Mouse (Mus musculus): ENCODE data around the gene Carnmt1. TPM values are rescaled to one million over a fixed set of nuclear protein-coding genes. Genes with fewer than 3 reads are reported as not detected.

Carnmt1 gene
- polyA plus RNA-seq, 1 experiment from 2014 or later = 14.7 TPM

DNA sequence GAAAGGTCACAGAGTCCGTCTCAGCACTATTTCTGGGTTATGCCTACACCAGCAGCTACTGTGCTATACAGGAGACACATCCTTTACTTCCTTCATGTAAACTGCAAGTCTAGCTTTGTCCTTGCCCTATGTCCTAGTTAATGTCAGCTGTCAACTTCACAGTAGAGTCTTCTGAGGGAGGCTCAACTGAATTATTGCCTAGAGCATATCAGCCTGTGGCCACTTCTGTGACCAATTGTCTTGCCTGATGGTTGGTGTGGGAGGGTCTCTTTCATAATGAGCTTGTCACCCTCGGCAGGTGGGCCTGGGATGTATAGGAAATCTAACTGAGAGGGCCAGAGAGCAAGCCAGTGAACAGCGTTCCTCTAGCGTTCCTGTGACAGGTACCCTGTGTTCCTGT lies 27.2 kb upstream of the Carnmt1 start:
- WGBS = 53% methylated on average over 4 of the region's 4 CpGs

DNA sequence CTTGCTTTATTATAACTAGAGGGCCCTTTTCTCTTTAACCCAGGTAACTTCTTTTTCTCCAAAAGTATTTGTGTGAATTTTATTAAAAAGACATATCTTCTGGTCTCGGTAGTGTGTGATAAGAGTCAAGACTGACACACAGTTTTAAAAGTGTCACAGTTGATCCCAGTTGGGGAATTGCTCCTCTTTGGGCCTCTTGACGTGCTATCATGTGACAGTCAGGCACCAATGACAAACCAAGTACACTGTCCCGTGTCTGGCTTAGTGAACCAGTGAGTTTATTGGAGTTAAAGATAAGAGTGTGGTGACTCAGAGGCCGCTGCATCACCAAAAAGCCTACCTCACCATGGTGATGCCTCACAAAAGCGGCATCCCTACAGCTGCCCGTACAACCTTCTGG lies 26.5 kb upstream of the Carnmt1 start:
- H3K36me3 ChIP-seq = no peaks in the 10 kb centered on the region
- ATAC-seq = no peak
- H3K9me3 ChIP-seq = no peaks in the 10 kb centered on the region
- no peaks in the 10 kb centered on the region for H3K27me3 ChIP-seq
- no peak overlapping the region for H3K27ac ChIP-seq
- no peak overlapping the region for H3K9ac ChIP-seq (replicated peaks)
- H3K4me1 ChIP-seq (replicated peaks) = peaks cover 3% of the 10 kb centered on the region; the same call in 1 of the 2 replicates
- WGBS = 86% methylated on average over 6 of the region's 6 CpGs
- H3K4me2 ChIP-seq (replicated peaks) = no peak overlapping the region
- H3K4me3 ChIP-seq (replicated peaks) = no peak overlapping the region

More for the DNA sequence above, 27.2 kb upstream of the Carnmt1 start:
- Histone ChIP-seq H3K4me2 (replicated peaks) (no peak overlapping the region), H3K27ac (no peak overlapping the region), H3K36me3 (no peaks in the 10 kb centered on the region), H3K9me3 (no peaks in the 10 kb centered on the region), H3K27me3 (no peaks in the 10 kb centered on the region), H3K9ac (replicated peaks) (no peak overlapping the region), H3K4me1 (replicated peaks) (peaks cover 3% of the 10 kb centered on the region; the same call in 1 of the 2 replicates), H3K4me3 (replicated peaks) (no peak overlapping the region)
- no peak for ATAC-seq

DNA sequence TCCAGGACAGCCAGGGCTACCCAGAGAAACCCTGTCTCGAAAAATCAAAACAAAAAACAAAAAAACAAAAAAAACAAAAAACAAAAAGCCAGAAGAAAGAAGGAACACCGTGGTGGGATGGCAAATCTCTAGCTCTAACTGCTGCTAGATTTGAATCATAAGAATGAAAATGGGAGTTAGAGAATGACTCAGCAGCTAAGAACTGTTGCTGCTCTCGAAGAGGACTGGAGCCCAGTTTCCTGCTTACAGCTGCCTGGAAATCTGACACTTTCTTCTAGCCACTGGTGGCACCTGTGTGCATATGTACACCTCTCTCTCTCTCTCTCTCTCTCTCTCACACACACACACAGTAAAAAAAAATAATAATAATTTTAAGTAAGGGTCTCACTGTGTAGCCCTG lies 24.2 kb upstream of the Carnmt1 start:
- 80% methylated on average over 3 of the region's 3 CpGs for WGBS
- H3K9me3 ChIP-seq = no peaks in the 10 kb centered on the region
- no peak overlapping the region for H3K4me3 ChIP-seq (replicated peaks)
- ATAC-seq = no peak
- H3K4me1 ChIP-seq (replicated peaks) = peaks cover 3% of the 10 kb centered on the region; the same call in 1 of the 2 replicates
- H3K4me2 ChIP-seq (replicated peaks) = no peak overlapping the region
- H3K9ac ChIP-seq (replicated peaks) = no peak overlapping the region
- no peaks in the 10 kb centered on the region for H3K36me3 ChIP-seq
- no peaks in the 10 kb centered on the region for H3K27me3 ChIP-seq
- H3K27ac ChIP-seq = no peak overlapping the region

DNA sequence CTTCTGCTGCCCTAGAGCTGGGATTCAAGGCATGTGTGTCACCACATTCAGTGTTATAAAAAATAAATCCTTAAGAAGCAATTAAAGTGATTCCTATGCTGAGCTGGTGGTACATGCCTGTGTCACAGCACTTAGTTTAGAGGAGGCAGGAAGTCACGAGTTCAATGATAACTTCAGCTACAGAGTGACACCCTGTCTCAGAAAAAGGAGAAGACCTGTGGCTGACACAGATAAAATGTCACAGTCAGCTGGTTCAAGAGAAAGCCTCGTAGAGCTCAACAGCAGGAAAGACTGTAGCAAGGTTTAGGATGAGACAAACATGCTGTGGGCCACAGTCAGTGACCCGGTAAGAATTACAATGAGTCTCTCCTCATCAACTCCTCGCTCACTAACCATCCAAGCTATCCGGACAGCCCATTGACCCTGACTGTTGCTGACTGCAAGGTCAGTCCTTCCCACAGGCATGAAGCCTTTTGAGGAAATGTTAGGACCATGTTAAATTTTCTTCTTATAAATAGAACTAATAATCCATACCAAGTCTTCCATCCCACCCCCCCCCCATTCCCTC lies 23.6 kb upstream of the Carnmt1 start:
- Histone ChIP-seq H3K27ac (no peak overlapping the region), H3K36me3 (no peaks in the 10 kb centered on the region), H3K4me2 (replicated peaks) (no peak overlapping the region), H3K9me3 (no peaks in the 10 kb centered on the region), H3K4me1 (replicated peaks) (peaks cover 3% of the 10 kb centered on the region; the same call in 1 of the 2 replicates), H3K4me3 (replicated peaks) (no peak overlapping the region), H3K27me3 (no peaks in the 10 kb centered on the region), H3K9ac (replicated peaks) (no peak overlapping the region)
- no peak for ATAC-seq
- 46% methylated on average over 5 of the region's 5 CpGs for WGBS

DNA sequence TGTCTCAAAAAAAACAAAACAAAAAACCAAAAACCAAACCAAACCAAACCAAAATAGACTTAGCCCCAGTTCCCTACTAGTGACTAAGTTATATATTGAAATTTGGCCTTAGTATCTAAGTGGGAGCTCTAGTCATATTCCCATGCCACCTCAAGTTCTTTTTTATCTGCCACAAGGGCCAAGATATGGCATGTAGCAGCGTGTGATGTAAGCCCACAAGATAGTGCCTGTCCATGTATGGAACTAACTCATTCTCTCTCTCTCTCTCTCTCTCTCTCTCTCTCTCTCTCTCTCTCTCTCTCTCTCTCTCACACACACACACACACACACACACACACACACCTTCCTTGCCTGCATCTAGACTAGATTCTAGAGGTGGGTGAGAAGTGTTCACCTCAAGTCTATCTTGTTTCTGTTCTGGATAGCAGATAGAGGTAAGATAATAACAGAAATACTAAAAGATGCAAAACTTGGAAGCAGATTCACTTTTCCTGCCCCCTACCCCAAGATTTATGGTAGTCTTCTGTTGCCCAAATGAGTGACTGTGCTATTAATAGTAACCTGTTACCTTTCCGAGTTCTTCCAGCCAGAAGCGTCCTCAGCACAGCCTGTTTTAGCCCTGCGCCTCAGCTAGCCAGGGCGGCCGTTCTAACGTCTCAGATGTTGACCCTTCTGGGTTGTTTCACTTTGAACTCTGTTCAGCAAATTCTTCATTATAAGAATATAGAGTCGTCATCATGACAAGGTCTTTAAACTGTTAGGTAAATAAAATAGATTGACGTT lies 22.6 kb upstream of the Carnmt1 start:
- no peak for ATAC-seq
- H3K27me3 ChIP-seq = no peaks in the 10 kb centered on the region
- H3K9ac ChIP-seq (replicated peaks) = no peak overlapping the region
- no peak overlapping the region for H3K4me3 ChIP-seq (replicated peaks)
- H3K4me1 ChIP-seq (replicated peaks) = peaks cover 3% of the 10 kb centered on the region; the same call in 1 of the 2 replicates
- H3K9me3 ChIP-seq = no peaks in the 10 kb centered on the region
- no peaks in the 10 kb centered on the region for H3K36me3 ChIP-seq
- no peak overlapping the region for H3K4me2 ChIP-seq (replicated peaks)
- 84% methylated on average over 9 of the region's 9 CpGs for WGBS
- no peak overlapping the region for H3K27ac ChIP-seq

DNA sequence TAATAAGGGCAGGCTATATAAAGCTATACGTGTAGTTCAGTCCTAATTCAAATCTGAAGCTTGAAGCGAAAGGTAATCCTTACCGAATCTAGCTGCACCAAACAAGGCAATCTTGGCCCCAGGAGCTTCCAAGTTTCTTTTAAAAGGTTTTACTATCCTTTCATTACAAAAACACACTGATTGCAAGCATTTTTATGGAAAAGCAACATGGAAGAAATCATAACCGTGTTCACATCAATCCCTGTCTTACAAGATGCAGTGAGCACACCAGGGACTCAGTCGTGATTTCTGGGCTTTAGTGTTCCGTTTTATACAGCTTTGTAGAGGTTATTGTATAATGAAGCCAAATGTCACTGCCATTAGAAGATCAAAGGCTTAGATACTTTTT lies 22.0 kb upstream of the Carnmt1 start:
- no peak overlapping the region for H3K4me3 ChIP-seq (replicated peaks)
- no peaks in the 10 kb centered on the region for H3K36me3 ChIP-seq
- no peak for ATAC-seq
- H3K4me2 ChIP-seq (replicated peaks) = no peak overlapping the region
- H3K9ac ChIP-seq (replicated peaks) = no peak overlapping the region
- H3K4me1 ChIP-seq (replicated peaks) = no peaks in the 10 kb centered on the region; the same call in 1 of the 2 replicates
- 89% methylated on average over 6 of the region's 6 CpGs for WGBS
- no peak overlapping the region for H3K27ac ChIP-seq
- H3K9me3 ChIP-seq = no peaks in the 10 kb centered on the region
- H3K27me3 ChIP-seq = no peaks in the 10 kb centered on the region

DNA sequence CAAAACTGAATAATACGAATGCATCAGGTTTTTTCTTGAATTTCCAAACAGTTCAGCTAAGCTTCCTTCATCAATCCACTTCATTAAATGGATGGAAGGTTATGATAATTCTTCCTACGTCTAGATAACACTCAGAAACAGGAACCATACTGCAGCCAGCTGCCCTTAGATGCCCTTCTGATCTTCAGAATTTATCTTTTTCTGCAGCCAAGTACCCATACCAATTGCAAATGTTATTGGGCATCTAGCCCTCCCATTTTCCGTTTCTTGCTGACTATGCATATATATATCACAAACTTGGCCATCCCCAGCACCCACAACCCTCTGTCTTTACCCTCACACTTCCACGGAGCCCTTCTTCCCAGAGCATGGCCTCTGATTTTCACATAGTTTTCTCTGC lies 20.6 kb upstream of the Carnmt1 start:
- Histone ChIP-seq H3K4me2 (replicated peaks) (no peak overlapping the region), H3K4me3 (replicated peaks) (no peak overlapping the region), H3K4me1 (replicated peaks) (no peaks in the 10 kb centered on the region), H3K36me3 (no peaks in the 10 kb centered on the region), H3K9ac (replicated peaks) (no peak overlapping the region), H3K9me3 (no peaks in the 10 kb centered on the region), H3K27ac (no peak overlapping the region), H3K27me3 (no peaks in the 10 kb centered on the region)
- no peak for ATAC-seq
- WGBS = 85% methylated on average over 4 of the region's 4 CpGs

DNA sequence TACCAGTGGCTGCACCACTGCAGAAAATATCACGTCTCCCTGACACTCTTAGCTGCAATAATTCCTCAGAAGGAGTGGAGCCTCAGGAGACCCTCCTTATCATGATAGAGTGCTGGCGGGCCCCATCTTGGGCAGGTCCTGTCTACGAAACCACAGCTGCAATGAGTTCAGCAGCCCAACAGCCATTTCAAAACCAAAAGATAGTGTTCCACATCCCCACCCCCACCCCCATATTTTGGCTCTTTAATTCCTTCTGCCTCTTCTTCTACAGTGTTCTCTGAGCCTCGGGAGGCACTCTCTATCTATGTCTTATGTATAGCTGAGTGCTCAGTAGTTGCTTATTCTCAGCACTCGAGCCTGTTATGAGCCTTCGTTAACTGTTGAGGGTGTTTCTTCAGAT lies 20.1 kb upstream of the Carnmt1 start:
- Histone ChIP-seq H3K36me3 (no peaks in the 10 kb centered on the region), H3K4me2 (replicated peaks) (no peak overlapping the region), H3K4me3 (replicated peaks) (no peak overlapping the region), H3K27ac (no peak overlapping the region), H3K9me3 (no peaks in the 10 kb centered on the region), H3K27me3 (no peaks in the 10 kb centered on the region), H3K9ac (replicated peaks) (no peak overlapping the region), H3K4me1 (replicated peaks) (no peaks in the 10 kb centered on the region)
- WGBS = 85% methylated on average over 6 of the region's 6 CpGs
- no peak for ATAC-seq

DNA sequence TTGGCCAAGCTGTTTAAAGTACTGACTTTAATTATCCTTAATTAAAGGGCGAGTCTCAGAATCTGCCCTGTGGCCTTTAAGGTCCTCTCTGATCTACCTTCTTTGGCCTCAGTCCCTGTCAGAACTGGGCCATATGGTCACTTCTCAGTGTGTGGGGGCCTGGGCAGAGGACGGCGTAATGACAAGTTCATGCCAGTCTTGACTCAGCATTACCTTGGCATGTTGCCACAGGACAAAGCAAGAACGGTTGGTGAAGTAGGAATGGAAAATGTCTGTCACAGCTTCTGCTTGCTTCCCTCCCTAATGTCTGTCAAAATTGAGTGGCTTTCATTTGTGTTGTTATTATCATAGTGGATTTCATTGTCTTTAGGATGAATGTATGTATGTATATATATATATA lies 18.0 kb upstream of the Carnmt1 start:
- H3K4me1 ChIP-seq (replicated peaks) = no peaks in the 10 kb centered on the region
- H3K27me3 ChIP-seq = no peaks in the 10 kb centered on the region
- no peaks in the 10 kb centered on the region for H3K9me3 ChIP-seq
- H3K9ac ChIP-seq (replicated peaks) = no peak overlapping the region
- H3K36me3 ChIP-seq = no peaks in the 10 kb centered on the region
- ATAC-seq = no peak
- H3K4me2 ChIP-seq (replicated peaks) = no peak overlapping the region
- H3K4me3 ChIP-seq (replicated peaks) = no peak overlapping the region
- 86% methylated on average over 4 of the region's 4 CpGs for WGBS
- H3K27ac ChIP-seq = no peak overlapping the region

DNA sequence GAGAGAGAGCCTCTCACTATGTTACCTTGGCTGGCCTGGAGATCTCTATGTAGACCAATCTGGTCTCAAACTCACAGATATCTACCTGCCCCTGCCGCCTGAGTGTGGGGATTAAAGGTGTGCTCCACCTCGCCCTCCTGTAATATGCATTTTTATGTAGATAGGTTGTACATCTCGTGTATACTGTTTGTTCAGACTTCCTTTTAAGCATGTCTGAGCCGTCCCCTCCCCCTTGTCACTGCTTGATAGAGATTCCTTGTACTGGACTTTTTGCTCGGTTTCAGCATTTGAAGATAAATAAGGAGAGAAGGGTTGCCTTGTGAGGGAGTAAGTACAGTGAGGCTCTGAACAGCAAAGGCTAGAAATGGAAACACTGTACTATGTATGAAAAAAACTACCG lies 17.5 kb upstream of the Carnmt1 start:
- no peak overlapping the region for H3K4me2 ChIP-seq (replicated peaks)
- WGBS = 85% methylated on average over 6 of the region's 6 CpGs
- ATAC-seq = no peak

DNA sequence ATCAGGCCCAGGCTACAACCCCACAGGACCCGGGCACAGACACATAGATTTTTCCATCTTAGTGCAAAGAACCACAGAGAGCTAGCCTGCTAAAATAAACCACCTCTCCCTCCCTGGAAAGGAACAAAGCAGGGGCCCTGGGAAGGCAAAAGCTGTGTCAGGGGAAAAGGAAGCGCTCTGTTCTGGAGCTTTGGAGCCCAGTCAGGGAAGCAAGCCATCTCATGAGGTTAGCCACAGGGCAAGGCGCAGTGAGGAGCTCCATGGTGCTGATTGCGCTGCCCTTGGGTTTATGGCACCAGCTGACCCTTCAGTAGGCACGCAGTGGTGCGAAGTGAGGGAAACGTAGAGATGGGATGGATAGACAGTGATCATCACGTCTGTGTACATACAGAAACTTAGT lies 16.2 kb upstream of the Carnmt1 start:
- H3K9ac ChIP-seq (replicated peaks) = no peak overlapping the region
- H3K4me2 ChIP-seq (replicated peaks) = no peak overlapping the region
- no peaks in the 10 kb centered on the region for H3K4me1 ChIP-seq (replicated peaks)
- ATAC-seq = no peak
- H3K36me3 ChIP-seq = no peaks in the 10 kb centered on the region
- H3K27ac ChIP-seq = no peak overlapping the region
- WGBS = 93% methylated on average over 8 of the region's 8 CpGs
- no peaks in the 10 kb centered on the region for H3K27me3 ChIP-seq
- H3K9me3 ChIP-seq = no peaks in the 10 kb centered on the region
- no peak overlapping the region for H3K4me3 ChIP-seq (replicated peaks)

More for the DNA sequence above, 17.5 kb upstream of the Carnmt1 start:
- Histone ChIP-seq H3K9me3 (no peaks in the 10 kb centered on the region), H3K36me3 (no peaks in the 10 kb centered on the region), H3K9ac (replicated peaks) (no peak overlapping the region), H3K4me1 (replicated peaks) (no peaks in the 10 kb centered on the region), H3K27ac (no peak overlapping the region), H3K27me3 (no peaks in the 10 kb centered on the region), H3K4me3 (replicated peaks) (no peak overlapping the region)

DNA sequence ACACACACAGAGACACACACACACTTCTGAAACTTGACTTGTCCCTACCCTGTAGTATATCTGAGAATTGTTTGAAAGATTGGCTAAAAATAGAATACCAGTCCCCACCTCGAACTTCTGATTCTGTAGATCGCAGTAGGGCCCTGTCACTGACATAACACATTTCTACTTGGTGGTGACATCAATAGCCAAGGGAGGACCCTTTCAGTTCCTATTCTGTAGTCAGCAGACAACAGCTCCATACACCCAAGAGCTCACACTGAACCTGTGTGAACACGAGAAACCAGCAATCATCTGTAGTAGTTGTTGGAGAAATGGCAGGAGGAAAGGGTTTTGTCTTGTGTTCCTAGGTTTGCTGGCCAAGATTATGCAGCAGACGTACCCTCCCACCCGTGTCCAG lies 15.6 kb upstream of the Carnmt1 start:
- no peaks in the 10 kb centered on the region for H3K4me1 ChIP-seq (replicated peaks)

More for the DNA sequence above, 15.6 kb upstream of the Carnmt1 start:
- 87% methylated on average over 5 of the region's 5 CpGs for WGBS
- Histone ChIP-seq H3K27me3 (no peaks in the 10 kb centered on the region), H3K36me3 (no peaks in the 10 kb centered on the region), H3K9me3 (no peaks in the 10 kb centered on the region), H3K27ac (no peak overlapping the region), H3K9ac (replicated peaks) (no peak overlapping the region), H3K4me3 (replicated peaks) (no peak overlapping the region), H3K4me2 (replicated peaks) (no peak overlapping the region)
- ATAC-seq = no peak
